Mouse (Mus musculus): ENCODE data around the gene Sspo.

The Sspo gene

DNA sequence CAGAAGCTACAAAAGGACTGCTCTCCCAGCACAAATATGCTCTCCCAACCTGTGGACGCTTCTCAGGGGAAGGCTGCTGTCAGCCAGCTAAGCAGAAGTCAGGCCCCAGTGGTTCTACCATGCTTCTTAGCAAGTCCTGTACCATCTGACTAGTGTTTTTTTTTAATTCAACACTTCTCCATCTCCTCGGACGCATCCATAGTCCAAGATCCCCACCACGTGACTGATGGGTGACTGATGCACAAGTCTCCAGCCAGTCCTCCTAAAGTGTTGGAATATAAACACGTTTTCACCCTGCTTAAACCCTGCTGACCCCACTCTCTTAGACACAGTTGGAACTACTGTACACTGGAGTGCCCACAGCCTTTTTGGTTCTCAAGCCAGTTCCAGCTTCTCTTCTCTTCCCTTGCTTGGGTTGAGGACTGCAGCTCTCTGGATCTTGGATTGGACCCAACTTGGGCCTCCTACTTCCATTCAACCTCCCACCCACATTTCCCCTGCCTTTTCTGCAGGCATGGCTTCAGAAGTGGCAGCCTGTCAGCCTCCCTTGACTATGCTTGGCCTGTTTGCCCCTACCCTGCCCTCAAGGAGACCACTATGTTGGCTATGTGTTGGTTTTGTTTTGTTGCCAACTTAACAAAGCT lies 12.2 kb upstream of the Sspo start:
- DNase-seq (ENCODE audit: low spot score in 2 of 2) = no peak

DNA sequence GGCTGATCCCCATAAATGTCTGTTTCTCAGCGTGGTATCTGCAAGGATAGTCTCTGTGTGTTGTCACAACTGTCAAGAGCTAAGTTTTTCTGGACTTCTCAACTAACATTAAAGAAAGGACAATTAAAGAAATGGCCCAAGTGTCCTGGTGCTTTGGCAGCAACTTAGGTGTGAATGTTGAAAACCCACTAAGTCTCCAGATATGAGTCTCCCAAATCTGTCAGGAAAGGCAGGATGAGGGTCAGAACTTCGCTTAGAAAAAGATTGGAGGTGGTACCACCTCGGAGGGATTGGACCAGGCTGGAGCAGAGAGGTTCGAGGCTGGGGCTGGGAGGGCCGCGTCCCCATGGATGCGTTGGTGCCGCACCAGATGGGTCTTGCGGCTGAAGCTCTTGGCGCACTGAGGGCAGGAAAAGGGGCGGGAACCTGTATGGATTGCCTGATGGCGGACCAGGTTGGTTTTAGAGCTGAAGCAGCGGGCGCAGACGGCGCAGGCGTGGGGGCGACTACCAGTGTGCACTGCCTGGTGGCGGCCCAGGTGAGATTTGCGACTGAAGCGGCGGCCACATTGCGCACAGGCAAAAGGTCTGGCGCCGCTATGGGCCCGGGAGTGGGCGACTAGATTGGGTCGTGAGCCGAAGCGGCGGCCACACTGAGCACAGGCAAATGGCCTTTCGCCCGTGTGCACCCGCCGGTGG lies 10.2 kb upstream of the Sspo start:
- DNase-seq (ENCODE audit: low spot score in 2 of 2) = no peak

- no peak for DNase-seq (ENCODE audit: low spot score in 2 of 2)
These were observed 9.4 kb upstream of the Sspo start for GRCm38 (mm10) chr6:48438475-48439125.

GRCm38 (mm10) chr6:48439654-48440053 lies 8.4 kb upstream of the Sspo start:
- no peak for DNase-seq (ENCODE audit: low spot score in 2 of 2)

- no peak for DNase-seq (ENCODE audit: low spot score in 2 of 2)
These were observed 7.6 kb upstream of the Sspo start for GRCm38 (mm10) chr6:48440306-48441014.

- DNase-seq (ENCODE audit: low spot score in 2 of 2) = peak; percentile 85 to 88
These were observed 4.3 kb upstream of the Sspo start for GRCm38 (mm10) chr6:48443592-48444309.

DNA sequence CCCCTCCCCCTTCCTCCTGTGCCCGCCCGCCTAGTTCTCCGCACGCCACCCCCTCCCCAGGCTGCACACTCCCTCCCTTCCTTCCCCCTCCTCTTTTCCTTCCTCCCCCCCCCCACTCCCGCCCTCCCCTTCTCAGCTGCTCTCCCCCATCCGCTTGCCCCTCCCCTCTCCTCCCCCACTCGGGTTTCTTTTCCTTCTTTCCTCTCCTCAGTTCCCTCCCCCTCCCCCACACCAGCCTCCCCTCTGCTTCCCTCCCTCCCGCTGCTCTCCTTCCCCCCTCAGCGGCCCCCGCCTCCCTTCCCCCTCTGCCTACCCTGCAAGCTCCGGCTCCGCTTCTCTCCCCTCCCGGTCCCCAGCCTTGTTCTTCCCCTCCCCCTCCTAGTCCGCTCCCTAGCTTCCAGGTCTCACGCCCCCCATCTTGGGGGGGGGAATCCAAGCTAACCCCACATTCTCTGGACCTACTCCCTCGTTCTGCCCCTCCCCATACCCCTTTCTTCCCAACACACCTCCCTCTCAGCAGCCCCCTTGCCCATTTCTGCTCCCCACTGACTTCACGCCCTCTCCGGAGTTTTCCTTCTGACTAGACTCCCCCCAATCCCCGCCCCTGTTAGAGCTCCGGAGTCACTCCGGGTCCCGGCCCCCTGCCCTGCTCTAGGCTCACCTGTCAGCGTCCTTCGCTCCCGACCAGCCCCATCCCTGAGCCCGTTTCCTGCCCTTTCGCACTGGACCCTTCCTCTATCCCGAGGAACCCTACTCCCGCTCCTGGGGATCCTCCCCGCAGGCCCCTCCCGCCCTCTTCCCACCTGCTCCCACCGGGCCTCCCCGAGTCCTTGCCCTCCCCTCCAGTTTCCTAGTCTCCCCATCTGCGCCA lies 3.5 kb upstream of the Sspo start:
- peak in 1 of 2 experiments; percentile 44 for DNase-seq (ENCODE audit: low spot score in 2 of 2)

GRCm38 (mm10) chr6:48445181-48446101 lies 2.6 kb upstream of the Sspo start, which contains the start of gene Zfp467:
Zfp467 (minus strand) TSS chr6:48445825.
- peak in 1 of 2 experiments; percentile 40 for DNase-seq (ENCODE audit: low spot score in 2 of 2)

DNA sequence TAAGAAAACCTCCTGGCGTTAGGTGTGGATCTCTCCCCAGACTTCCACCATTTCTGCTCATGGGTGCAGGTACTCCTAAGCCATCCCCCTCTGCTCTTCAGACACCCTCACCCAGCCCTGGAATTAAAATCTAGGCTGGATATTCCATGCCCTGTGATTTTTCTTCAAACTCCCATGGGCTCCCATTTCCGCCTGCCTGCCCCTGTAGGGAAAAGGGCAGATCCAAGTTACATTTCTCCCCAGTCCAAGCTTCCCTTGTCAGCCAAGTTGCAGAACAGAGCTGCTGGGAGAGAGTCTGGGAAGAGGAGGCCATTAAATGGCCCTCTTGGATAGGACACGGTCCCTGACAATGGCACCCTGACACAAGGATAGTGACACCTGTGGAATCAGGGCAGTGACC lies 1.8 kb upstream of the Sspo start:
- DNase-seq (ENCODE audit: low spot score in 2 of 2) = no peak

GRCm38 (mm10) chr6:48446896-48447295 lies 1.1 kb upstream of the Sspo start:
- no peak for DNase-seq (ENCODE audit: low spot score in 2 of 2)

DNA sequence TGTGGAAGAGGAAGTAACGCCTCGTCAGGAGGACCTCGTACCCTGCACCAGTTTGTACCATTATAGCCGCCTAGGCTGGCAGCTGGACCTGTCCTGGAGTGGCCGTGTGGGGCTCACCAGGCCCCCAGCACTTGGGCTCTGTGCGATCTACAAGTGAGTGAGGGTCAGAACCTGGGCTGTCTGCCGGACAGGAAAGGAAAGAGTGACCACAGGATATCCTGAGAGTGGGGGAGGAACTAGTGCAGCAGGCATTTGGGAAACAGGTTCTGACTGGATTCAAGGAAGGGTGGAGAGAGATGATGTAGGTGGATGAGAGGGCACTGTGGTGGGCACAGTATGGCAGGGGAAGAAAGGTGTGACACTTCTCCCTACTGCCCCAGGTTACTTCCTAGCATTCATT lies 498 bp downstream of the Sspo start:
- no peak for DNase-seq (ENCODE audit: low spot score in 2 of 2)

DNA sequence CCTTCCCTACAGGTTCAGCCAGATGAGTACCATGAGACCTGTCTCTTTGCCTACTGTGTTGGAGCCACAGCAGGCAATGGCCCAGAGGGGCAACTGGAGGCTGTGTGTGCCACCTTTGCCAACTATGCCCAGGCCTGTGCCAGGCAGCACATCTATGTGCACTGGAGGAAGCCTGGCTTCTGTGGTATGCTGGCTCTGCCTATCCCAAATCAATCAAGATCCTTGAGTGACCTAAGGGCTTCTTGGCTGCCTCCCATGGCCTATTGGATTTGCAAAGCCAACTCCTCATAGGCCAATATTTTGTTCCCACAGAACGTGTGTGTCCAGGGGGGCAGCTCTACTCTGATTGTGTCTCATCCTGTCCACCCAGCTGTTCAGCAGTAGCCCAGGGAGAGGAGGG lies 4.1 kb downstream of the Sspo start:
- no peak for DNase-seq (ENCODE audit: low spot score in 2 of 2)

GRCm38 (mm10) chr6:48452771-48453170 lies 4.7 kb downstream of the Sspo start:
- DNase-seq (ENCODE audit: low spot score in 2 of 2) = no peak

DNA sequence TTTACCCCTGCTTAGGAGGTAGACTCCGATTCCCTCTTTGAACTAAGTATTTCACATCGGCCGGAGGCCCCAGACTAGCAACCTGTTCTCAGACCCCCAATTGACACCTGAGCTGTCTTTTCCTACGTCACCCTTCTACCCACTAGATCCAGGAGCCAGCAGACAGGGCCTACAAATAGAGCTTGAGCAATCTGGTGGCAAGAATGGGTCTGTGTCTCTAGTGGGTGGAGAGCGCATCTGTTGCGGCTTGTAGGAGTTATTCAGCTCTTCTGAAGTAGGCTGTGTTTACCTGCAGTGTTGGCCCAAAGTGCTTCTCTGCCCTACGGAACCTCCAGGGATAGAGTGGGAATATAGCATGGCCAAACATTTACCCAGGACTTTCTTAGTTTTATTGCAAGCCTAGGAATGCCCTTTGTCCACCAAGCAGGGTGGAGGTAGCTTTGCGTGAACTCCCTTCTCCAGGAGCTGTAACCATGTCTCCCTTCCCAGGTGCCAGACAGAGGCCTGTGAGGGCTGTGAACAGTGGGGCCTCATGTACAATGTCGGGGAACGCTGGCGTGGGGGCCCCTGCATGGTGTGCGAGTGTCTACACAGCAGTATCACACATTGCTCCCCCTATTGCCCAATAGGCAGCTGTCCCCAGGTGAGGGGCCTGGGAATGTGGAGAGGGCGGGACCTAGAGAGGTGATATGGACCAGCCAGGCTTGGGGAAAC lies 17.1 kb downstream of the Sspo start:
- DNase-seq (ENCODE audit: low spot score in 2 of 2) = peak; percentile 25 to 60

- DNase-seq (ENCODE audit: low spot score in 2 of 2) = no peak
These were observed 18.7 kb downstream of the Sspo start for GRCm38 (mm10) chr6:48466715-48467114.

- DNase-seq (ENCODE audit: low spot score in 2 of 2) = no peak
These were observed 19.5 kb downstream of the Sspo start for GRCm38 (mm10) chr6:48467490-48467889.

GRCm38 (mm10) chr6:48470739-48471138 lies 22.7 kb downstream of the Sspo start:
- no peak for DNase-seq (ENCODE audit: low spot score in 2 of 2)

DNA sequence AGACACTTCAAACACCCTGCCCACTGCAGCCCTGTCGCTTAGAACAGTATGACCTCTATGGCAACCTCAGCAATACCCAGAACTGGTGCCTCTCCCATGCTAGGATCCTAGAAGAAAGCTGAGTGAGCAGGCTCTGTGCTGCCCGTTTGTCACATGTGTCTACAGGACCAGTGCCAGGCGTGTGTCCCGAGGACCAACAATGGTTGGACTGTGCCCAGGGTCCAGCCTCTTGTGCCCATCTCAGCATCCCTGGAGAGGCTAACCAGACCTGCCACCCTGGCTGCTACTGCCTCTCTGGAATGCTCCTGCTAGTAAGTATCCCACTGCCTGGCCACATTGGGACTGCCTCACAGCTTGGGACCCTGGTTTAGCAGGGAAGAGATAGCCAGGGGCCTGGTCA lies 30.4 kb downstream of the Sspo start:
- DNase-seq (ENCODE audit: low spot score in 2 of 2) = peak in 1 of 2 experiments; percentile 25

- DNase-seq (ENCODE audit: low spot score in 2 of 2) = no peak
These were observed 34.5 kb downstream of the Sspo start for GRCm38 (mm10) chr6:48482501-48482900.
